Mouse (Mus musculus) spleen, adult 18-20 months (tissue): ENCODE measurements around the gene Eif4e2.

Source experiments
- DNase-seq, 2 experiments: peaks; one replicate each; pipeline ENCODE4 v3.0.0; 2022; ENCODE audit warnings: mixed read lengths in 2 of 2

The Eif4e2 gene

DNA sequence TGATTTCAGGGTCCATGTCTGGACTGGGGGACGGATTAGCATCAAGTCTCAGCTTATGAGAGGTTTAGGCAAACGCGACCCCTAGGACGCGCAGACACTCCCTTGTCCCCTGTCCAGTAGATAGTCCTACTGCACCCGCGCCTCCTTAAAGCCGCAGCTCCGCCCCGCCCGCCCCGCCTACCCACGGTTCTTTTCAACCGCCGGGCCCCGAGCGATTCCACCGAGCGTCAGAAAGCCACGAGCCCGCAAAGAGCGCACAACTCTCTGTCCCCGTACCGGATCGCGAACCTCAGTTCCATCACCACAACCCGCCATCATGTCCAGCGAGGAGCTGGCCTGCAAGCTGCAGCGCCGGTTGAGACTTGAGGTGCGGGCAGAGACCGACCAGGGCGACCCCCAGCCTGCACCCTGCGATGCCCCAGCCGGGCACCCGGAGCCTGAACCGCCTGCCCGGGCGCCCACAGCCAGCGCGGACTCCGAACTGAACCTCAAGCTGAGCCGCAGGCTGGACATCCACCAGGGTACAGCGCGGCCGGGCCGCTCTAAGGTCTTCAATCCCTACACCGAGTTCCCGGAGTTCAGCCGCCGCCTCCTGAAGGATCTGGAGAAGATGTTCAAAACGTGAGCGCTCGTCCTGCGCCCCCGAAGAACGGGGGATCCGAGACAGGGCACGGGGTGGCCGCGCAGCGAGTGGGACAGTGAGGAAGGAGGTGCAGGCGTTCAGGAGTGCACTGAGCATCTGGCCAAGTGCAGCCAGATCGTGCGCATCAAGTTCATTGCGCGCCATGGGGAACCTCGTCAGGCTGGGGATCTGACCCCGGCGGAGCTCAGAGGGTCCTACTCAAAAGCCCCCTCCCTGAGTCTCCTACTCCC, 50.7 kb downstream of the Eif4e2 start, which contains the start of gene Efhd1:
Efhd1 (plus strand) TSS at position 230 of the 873 bp plus-strand sequence.
- DNase-seq = peak in 1 of 2 experiments; percentile 18

DNA sequence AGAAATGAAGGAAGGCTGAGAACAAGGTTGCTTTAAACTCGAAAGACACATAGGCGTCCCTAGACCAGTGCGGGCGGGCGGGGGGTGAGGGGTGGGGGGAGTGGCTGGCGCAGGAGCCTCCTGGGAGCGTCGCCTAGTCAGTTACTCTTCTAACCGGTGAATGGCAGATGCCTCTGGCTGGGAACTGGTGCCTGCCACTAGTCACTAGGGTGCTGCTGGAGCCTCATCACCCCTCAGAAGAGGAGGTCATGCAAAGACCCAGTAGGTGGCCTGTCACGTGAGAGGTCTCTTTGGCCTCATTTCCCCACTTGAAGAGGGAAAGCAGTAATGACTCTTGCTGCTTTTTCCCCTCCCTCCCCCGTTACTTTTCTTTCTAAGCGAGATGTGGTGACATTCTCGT, 51.5 kb downstream of the Eif4e2 start:
- DNase-seq = no peak

DNA sequence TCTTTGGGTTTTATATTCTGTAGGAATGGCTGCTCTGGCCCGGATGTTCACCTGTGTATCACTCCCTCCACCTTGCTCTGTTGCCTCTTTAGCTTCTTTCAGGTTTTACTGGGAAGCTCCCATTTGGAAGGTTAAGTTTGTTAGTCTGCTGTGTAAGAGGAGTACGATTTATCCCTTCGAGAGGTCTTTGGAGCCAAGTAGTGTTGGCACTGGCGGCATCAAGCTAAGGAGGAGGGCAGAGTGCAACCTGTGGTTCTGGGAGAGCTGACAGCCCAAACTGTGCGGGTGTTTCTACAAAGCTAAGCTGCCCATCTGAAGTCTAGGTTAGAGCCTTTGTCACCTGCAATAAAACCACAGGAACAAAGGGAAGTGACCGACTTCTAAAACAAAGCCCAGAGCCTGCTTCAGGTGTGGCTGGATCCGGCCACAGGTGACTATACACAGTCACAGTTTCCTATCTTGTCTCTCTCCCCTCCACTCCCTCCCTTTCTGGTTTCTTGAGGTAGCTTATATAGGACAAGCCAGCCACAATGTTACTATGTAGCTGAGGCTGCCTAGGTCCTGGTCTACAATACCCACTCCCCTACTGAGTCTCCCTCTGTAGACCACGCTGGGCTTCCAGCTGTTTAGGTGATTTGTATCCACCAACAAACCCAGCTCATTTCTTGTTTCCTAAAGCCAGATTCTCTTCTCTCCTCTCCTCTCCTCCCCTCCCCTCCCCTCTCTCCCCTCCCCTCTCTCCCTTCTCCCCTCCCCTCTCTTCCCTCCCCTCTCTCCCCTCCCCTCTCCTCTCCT, 52.8 kb downstream of the Eif4e2 start:
- no peak for DNase-seq

DNA sequence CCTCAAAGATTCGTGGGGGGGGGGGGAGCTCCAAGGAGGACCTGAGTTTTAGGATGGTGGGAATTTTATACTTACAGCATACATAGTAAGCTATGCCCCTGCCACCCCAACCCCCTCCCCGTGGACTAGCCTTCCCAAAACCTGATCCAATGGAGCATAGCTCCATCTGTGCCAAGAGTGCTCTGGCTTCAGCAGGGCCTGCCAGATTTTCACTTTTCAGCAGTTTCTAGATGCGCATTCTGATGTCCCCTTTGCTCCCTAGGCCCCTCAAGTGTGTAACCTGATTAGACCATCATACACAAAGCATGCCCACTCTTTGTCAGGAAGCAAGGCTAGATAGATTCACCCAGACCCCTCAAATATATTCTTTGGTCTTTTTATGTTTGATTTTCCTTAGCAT, 56.5 kb downstream of the Eif4e2 start:
- no peak for DNase-seq

GRCm38 (mm10) chr1:87270641-87271467, 57.1 kb downstream of the Eif4e2 start:
- DNase-seq = no peak

DNA sequence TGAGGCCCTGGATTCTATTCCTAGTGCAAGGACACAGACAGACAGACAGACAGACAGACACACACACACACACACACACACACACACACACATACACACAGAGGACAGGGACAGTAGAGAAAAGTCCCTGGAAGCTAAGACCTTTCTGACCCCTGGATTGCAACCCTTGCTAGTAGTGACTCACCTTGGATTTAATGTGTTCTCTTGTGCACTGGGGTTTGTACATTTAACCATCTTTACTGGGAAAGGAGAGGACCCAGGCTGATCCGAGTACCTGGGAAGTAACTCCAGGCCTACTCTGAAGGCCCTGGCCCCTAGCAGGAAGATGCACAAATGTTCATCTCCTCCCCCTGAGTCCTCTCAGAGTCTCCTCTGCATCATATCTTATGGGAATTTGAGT, 57.9 kb downstream of the Eif4e2 start:
- no peak for DNase-seq

DNA sequence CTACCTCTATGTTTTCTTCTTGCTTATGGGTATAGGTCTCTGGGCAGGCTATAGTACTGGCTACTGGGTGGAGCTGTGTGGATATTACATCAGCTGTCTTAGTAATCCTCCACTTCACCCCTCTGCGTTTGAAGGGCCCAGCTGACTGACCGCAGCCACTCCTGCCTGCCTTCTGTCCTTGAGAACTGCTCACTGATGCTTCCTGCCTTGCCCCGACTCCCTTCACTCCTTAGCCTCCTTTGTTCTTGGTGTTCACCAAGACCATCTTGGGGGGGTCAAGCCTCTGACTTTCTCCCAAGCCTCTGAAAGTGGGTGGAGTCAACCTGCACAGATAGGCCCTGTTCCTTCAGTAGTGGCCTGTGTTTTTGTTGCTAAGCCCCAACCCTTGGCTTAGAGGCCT, 58.7 kb downstream of the Eif4e2 start:
- DNase-seq = no peak

DNA sequence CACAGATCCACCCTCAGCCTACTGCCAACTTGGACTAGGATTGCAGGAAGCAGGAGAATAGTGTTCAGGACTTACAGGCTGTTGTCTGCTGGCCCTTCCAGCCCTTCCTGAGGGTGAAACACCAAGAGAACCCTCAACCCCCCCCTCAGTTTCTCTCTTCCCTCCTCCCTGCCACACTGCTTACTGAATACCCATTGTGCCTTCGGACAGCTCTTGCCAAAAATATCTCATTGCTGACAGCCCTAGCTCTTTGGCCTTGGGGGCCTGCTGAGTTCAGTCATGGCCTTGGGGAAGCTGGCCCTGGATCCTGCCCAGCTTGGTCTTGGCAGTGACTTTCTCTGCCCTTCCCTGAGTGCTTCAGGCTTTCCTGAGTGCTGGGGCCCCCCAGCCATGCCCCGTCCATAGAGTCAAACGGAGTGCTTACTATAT, 59.8 kb downstream of the Eif4e2 start:
- peak in 1 of 2 experiments; percentile 10 for DNase-seq

DNA sequence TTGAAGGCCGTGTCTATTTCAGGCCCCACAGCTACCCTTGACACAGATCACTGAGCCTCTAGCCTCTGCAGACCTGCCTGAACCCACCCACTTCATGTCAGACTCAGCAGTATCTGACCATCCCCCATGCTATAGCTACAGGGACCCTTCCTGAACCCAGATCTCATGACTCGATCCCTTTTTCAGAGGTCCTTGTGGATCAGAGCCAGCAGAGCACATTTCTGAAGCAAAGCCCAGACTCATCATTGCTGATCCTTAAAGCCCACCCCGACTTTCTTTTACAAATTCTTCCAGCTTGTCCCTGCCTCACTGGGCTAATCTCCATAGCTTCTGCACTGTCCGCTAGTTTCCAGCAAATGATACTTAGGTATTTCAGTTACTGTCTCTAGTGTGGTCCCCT, 60.4 kb downstream of the Eif4e2 start:
- no peak for DNase-seq

DNA sequence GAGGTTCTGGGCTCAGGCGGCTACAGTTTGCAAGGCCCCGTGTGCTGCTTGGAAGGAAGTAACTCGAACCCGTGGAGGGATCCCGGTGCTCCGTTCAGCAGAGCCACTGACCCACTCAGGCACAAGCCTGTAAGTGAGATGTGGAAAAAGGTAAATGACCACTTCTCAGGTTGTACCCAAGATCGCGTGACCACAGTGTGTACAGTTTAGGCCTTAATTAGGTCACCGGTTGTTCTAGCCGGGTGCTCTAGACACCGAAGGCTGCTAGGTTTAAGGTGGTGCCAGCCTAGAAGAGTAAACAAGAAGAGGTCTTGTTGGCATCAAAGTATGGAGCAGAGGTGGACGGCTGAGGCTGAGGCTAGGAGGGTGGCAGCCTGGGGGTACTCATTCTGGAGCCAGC, 61.4 kb downstream of the Eif4e2 start:
- no peak for DNase-seq

DNA sequence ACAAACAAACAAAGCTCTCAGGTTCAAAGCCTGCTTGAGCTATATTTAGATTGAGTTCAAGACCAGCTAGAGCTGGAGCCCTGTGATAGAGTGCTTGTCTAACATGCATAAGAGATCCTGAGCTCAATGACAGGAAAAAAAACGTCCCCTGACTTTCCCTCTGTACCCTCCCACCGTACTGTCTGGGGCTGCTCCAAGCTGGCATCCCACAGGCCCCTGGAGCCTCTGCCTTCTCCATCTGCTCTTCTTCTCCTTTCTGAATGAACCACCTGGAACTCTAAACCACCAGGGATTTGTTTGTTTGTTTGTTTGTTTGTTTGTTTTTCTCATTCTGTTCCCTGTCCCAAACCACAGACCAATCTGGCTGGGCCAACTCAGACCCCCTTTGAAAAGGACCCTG, 62.3 kb downstream of the Eif4e2 start:
- DNase-seq = no peak

DNA sequence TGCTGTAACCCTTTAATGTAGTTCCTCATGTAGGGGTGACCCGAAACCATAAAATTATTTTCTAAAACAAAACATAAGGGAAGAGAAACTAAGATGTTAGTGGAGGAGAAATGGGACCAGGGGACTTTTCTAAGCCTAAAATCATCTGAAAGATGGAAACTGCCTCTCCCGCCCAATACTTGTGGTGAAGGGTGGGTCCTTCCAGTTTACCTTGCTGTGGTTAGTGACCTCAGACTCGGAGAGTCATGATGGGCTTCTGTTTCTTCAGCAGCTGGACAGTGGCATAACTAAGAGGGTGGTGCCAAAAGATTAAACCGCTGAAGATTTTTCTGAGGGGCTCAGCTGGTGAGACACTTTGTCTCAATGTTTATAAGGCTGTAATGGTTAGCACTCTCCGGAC, 66.6 kb downstream of the Eif4e2 start:
- DNase-seq = no peak

DNA sequence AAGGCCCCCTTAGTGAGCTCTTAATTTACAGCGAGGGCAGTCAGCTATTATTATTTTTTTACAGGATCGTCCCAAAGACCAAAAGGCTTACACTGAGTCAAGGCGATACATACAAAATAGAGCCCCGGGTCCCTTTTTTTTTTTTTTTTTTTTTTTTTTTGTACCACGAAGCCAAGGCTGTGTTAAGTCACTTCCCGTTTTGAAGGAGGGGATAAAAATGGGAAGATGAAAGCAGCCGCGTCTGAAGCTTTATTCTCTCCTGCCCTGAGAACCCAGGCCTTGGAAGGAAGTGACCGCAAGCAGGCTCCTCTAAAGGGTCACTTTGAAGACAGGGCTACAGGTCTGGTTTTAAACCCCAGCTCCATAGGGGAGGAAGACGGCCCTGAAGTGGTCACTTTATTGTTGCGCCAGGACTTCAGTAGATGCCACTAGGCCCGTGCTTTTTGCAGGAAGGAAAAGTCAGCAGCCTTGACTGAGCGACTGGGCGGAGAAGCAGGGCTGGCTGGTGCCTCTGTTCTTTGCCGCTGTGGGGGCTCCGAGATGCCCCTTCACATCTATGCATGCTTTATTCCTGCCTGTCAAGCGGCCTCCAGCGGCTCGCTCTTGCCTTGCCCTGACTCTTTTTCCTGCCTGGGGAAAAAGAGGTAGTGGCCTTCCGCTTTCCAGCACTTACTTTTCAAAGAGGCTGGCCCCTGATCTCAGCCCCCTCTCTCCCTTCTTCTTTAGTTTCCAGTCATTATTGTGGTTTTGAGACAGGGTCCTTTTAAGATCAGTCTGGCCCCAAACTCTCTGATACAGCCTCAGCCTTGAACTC, 68.1 kb downstream of the Eif4e2 start:
- DNase-seq = no peak

- DNase-seq = no peak
Observed at GRCm38 (mm10) chr1:87282413-87282788, 68.7 kb downstream of the Eif4e2 start.

DNA sequence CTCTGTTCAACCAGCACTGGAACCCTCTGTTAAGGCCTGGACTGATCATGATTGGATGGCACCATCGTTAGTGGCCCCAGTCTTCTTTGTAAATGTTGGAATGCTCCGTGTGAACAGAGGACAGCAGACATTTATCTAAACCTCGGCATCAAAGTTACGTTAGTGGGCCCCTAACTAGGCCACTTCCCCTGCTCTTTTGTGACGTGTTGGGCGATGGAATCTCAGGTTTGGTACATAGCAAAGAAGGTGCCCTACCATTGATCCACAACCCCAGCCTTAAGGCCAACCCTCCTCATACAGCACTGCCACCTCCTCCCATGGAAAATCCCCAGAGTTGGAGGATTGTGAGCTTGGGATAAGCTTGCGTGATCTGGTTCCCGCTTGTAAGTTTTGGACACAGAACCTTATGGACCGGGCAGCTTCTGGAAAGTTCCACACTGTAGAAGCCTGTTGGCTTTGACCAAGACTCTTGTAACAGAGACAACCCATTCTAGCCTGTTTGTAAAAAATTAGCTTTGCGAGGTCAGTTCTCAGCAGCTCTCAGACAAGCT, 69.8 kb downstream of the Eif4e2 start:
- no peak for DNase-seq

DNA sequence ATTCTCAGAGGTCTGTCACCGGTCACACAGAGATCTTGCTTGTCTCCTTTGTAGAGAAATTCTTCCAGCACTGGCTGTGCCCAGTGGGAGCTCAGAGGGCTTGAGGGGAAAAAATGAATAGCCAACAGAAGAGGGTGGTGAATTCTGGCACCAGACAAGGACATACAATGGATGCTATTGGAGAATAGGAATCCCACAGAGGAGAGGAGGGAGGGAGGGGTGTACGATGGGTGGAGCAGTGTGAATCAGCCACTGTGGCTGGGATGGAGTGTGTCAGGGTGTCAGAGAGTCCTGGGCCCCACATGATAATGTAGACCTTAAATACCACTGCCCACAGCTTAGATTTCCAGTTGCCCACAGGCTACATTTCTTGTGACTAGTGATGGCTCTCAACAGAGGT, 73.4 kb downstream of the Eif4e2 start:
- no peak for DNase-seq
